Mouse (Mus musculus): Measurements from ENCODE around the gene Bbs12. TPM values are rescaled to one million over a fixed set of nuclear protein-coding genes. Genes with fewer than 3 reads are reported as not detected.

Gene Bbs12
- polyA plus RNA-seq, 1 experiment, result 1.3 TPM

DNA sequence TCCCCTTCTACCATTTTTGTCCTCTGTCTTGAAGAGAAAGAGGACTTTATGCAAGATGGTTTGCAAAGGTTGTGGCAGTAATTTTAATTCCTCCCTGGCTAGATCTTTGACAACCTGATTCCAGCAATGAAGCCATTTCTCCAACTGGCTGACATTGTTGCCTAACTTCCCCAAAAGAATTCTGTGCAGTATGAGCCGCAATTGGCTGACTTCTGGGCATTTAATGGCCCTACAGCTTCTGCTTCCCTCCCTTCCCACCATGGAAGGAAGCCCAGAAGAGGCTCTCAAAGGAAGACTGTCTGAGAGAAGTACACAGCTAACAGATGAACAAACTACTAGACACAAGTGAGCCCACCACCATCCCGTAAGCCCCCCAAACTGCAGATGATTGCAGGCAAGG is 23.1 kb upstream of the Bbs12 start:
- DNase-seq, result no peak
- no peaks in the 10 kb centered on the region for H3K4me1 ChIP-seq (ENCODE audit: control insufficient read depth, insufficient read depth, low read length)
- no peak for TF ChIP-seq POLR2A (IDR thresholded peaks at IDR 0.05; ENCODE audit: borderline replicate concordance, extremely low read depth, low read depth, low read length)
- no peak for TF ChIP-seq CTCF (IDR thresholded peaks at IDR 0.05; ENCODE audit: insufficient read depth, low read length)
- no peak overlapping the region for H3K4me3 ChIP-seq (replicated peaks; ENCODE audit: extremely low read depth, low read depth, low read length)
- WGBS, result 88% methylated on average over 2 of the region's 2 CpGs

DNA sequence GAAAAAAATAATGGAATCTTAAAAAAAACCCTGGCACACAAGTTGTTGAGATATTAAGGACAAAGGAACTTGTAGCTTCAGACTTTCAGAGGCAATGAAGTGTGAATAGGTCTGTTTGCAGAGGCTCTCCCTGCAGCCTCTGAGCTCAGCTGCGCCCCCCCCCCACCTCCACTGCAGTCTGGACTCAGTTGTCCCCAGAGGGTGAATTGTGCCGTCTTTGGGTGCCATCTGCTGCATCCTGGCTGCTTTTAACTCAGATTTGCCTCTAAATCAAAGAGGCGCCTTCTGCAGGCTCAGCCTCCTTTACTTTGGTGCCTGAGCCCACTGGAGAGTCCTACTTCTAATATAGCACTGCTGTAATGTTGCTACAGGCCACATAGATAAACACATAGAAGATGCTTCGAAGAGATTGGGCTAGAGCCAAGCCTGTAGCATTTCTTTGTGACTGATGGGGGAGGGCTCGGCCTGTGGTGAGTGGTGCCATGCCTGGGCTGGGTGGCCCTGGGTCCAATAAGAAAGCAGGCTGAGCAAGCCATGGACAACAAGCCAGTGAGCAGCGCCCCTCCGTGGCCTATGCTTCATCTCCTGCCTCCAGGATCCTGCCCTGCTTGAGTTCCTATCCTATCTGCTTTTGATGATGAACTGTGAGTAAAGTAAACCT is 21.3 kb upstream of the Bbs12 start:
- TF ChIP-seq POLR2A (IDR thresholded peaks at IDR 0.05; ENCODE audit: borderline replicate concordance, extremely low read depth, low read depth, low read length) (no peak), CTCF (IDR thresholded peaks at IDR 0.05; ENCODE audit: insufficient read depth, low read length) (no peak)
- Histone ChIP-seq H3K4me3 (replicated peaks; ENCODE audit: extremely low read depth, low read depth, low read length) (no peak overlapping the region), H3K4me1 (ENCODE audit: control insufficient read depth, insufficient read depth, low read length) (no peaks in the 10 kb centered on the region)
- 68% methylated on average over 7 of the region's 7 CpGs for WGBS
- DNase-seq, result no peak

DNA sequence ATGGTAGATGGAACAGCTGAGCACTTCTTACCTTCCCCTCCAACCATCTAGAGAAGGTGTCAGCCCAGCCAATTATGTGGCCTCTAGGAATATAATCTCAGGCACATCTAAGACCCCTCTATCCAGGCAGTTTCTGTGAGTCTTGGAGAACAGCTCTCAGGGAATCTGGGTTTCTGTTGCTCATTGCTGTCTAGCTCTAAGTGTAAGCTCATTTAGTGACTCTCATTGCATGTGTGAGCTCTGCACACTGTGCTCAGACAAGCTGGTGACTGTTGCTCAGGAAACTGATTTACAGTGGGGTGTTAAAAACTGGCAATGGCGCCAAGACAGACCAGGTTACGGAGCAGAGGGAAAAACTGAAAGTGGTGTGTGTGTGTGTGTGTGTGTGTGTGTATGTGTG is 20.4 kb upstream of the Bbs12 start:
- H3K4me3 ChIP-seq (replicated peaks; ENCODE audit: extremely low read depth, low read depth, low read length), result no peak overlapping the region
- TF ChIP-seq CTCF (IDR thresholded peaks at IDR 0.05; ENCODE audit: insufficient read depth, low read length), result no peak
- TF ChIP-seq POLR2A (IDR thresholded peaks at IDR 0.05; ENCODE audit: borderline replicate concordance, extremely low read depth, low read depth, low read length), result no peak
- 72% methylated on average over 2 of the region's 2 CpGs for WGBS
- no peaks in the 10 kb centered on the region for H3K4me1 ChIP-seq (ENCODE audit: control insufficient read depth, insufficient read depth, low read length)
- DNase-seq, result no peak

DNA sequence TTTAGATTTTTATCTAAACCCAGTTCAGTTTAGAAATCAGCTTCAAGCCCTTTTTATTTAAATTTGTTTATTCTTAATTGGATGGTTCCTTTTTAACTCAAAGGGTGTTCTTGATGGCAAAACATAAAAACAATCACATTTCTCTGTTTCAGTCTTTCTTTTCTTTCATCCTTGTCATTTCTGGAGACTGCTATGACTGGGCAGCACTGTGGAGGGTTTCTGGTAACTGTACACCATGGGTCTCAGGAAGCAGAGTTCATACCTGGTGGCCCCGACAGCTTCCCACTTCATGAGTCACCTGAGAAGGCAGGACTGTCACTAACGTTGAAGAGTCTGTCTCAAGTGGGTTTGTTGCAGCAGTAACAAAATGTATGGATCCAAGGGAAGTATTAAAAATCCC is 19.7 kb upstream of the Bbs12 start:
- 39% methylated on average over 2 of the region's 2 CpGs for WGBS

DNA sequence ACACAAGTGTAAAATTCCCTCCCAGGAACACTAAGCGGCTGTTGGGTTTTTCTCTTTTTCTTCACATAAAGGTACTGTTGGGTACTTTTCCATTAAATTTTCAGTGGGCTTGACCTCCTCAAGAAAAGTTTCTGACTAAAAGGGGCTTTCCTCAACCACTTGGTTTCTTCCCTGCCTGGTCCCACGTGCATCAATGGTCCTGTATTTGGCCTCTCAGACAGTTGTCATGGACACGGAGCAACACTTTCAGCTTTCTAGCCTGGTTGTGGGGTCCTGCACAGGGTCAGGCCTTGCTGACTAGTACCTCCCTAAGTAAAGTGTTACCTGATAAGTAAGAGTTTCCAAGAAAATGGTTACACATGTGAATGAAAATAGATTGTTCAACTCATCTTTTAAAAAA is 12.9 kb upstream of the Bbs12 start:
- WGBS, result 69% methylated on average over 3 of the region's 3 CpGs
- TF ChIP-seq CTCF (IDR thresholded peaks at IDR 0.05; ENCODE audit: insufficient read depth, low read length) (no peak), POLR2A (IDR thresholded peaks at IDR 0.05; ENCODE audit: borderline replicate concordance, extremely low read depth, low read depth, low read length) (no peak)

More for the DNA sequence above, 19.7 kb upstream of the Bbs12 start:
- TF ChIP-seq POLR2A (IDR thresholded peaks at IDR 0.05; ENCODE audit: borderline replicate concordance, extremely low read depth, low read depth, low read length) (no peak), CTCF (IDR thresholded peaks at IDR 0.05; ENCODE audit: insufficient read depth, low read length) (no peak)
- Histone ChIP-seq H3K4me3 (replicated peaks; ENCODE audit: extremely low read depth, low read depth, low read length) (no peak overlapping the region), H3K4me1 (ENCODE audit: control insufficient read depth, insufficient read depth, low read length) (no peaks in the 10 kb centered on the region)
- DNase-seq, result no peak

DNA sequence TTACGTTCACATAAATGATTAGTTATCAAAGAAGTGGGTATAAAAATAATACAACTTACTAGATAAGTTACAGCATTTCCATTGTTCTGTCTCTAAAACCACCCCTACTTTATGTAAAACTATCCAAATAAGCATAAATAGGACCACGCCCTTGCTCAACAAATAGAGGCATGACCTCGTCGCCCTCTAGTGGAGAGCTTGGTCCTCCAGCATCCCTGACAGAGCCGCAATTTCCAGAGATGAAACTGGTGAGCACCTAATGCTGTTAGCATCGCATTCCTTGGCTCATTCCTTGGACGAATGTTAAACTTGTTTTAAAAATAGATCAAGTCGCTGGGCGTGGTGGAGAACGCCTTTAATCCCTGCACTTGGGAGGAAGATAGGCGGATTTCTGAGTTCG is 9.7 kb upstream of the Bbs12 start:
- Histone ChIP-seq H3K4me3 (replicated peaks; ENCODE audit: extremely low read depth, low read depth, low read length) (no peak overlapping the region), H3K4me1 (ENCODE audit: control insufficient read depth, insufficient read depth, low read length) (no peaks in the 10 kb centered on the region; the same call in 1 of the 2 replicates)
- WGBS, result 36% methylated on average over 12 of the region's 12 CpGs
- DNase-seq, result no peak
- TF ChIP-seq POLR2A (IDR thresholded peaks at IDR 0.05; ENCODE audit: borderline replicate concordance, extremely low read depth, low read depth, low read length) (no peak), CTCF (IDR thresholded peaks at IDR 0.05; ENCODE audit: insufficient read depth, low read length) (peak; percentile 74)

More for the DNA sequence above, 12.9 kb upstream of the Bbs12 start:
- no peak overlapping the region for H3K4me3 ChIP-seq (replicated peaks; ENCODE audit: extremely low read depth, low read depth, low read length)
- H3K4me1 ChIP-seq (ENCODE audit: control insufficient read depth, insufficient read depth, low read length), result no peaks in the 10 kb centered on the region; the same call in 1 of the 2 replicates
- DNase-seq, result no peak

DNA sequence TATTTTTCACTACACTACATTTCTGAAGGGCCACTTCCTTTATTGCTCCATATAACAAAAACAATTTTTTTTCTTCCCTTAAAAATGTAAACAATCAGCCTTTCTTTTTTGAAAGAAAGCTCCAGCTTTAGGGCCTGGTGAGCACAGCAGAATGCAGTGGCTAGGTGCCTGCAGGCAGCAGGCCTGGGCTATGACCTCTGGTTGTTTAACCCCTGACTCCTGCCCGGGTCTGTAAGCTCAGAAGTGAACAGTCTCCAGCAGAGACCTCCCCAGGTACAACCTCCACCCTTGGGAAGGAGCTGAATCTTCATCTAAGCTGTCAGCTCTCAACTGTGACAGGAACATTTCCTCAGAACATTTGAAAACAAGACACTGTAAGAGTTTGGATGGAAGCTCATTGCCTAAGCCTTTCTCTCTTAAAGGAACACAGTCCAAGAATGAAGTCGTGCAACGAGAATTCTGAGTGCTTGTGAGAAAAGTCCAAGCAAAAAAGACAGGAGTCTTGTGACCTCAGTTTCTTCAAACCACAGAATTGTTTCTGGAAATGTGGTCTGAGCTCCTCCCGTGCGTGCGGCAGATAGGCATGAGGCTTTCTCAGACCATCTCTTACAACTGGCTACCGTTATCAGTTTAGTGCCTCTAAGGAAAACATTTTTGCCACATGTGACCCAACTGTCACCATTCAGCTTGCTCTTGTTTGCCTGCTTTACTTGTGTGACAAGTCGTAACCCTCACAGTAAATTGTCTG is 8.8 kb upstream of the Bbs12 start:
- 68% methylated on average over 8 of the region's 8 CpGs for WGBS
- Histone ChIP-seq H3K4me3 (replicated peaks; ENCODE audit: extremely low read depth, low read depth, low read length) (no peak overlapping the region), H3K4me1 (ENCODE audit: control insufficient read depth, insufficient read depth, low read length) (no peaks in the 10 kb centered on the region; the same call in 1 of the 2 replicates)
- no peak for DNase-seq
- no peak for TF ChIP-seq CTCF (IDR thresholded peaks at IDR 0.05; ENCODE audit: insufficient read depth, low read length)
- TF ChIP-seq POLR2A (IDR thresholded peaks at IDR 0.05; ENCODE audit: borderline replicate concordance, extremely low read depth, low read depth, low read length), result no peak

DNA sequence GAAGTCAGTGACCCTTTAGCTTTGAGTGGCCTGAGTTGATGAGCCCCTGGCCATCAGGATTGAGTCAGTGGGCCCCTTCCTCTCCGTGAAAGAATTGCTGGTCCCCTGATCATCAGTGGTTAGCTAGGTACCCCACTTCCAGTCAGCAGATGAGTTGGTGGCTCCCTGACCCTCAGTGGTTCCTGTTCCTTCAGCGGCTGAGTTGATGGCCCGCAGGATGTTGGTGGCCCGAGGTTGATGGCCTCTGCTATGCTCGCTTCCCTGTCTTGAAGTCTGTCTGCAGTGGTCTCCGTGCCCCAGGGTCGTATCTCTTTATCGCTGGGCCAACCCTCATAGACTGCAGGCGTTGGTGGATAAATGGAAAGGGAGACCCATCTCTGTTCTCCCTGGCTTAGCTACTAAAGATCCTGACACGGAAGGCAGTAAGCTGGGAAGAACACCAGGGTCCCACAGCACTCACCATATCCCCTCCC is 421 bp upstream of the Bbs12 start:
- peak overlapping the region; percentile 96 for H3K4me3 ChIP-seq (replicated peaks; ENCODE audit: extremely low read depth, low read depth, low read length)
- DNase-seq, result no peak
- TF ChIP-seq CTCF (IDR thresholded peaks at IDR 0.05; ENCODE audit: insufficient read depth, low read length), result no peak
- TF ChIP-seq POLR2A (IDR thresholded peaks at IDR 0.05; ENCODE audit: borderline replicate concordance, extremely low read depth, low read depth, low read length), result no peak
- peaks cover 6% of the 10 kb centered on the region; the same call in 1 of the 2 replicates for H3K4me1 ChIP-seq (ENCODE audit: control insufficient read depth, insufficient read depth, low read length)
- 7% methylated on average over 10 of the region's 10 CpGs for WGBS

DNA sequence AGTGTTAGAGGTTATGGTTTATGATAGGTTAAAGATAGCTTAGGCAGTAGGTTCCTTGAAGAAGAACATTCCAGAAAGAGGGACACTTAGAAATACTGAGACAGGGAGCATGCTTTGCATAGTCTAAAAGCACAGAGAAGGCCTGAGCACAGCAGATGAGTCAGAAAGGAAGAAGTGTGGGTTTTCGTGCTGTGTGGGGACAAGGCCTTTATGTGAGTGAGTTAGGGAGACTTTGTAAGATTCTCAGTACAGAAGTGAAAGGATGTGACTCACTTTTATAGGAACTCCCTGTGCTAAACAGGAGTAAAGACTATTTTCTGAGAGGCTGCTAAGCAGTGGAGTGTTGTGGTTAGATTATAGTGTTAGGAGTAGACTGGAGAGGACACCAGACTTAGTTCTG is 1.0 kb downstream of the Bbs12 start:
- no peak for DNase-seq

More for the DNA sequence above, 1.0 kb downstream of the Bbs12 start:
- peaks cover 6% of the 10 kb centered on the region; the same call in 1 of the 2 replicates for H3K4me1 ChIP-seq (ENCODE audit: control insufficient read depth, insufficient read depth, low read length)
- TF ChIP-seq POLR2A (IDR thresholded peaks at IDR 0.05; ENCODE audit: borderline replicate concordance, extremely low read depth, low read depth, low read length) (no peak), CTCF (IDR thresholded peaks at IDR 0.05; ENCODE audit: insufficient read depth, low read length) (no peak)
- H3K4me3 ChIP-seq (replicated peaks; ENCODE audit: extremely low read depth, low read depth, low read length), result no peak overlapping the region
- WGBS, result 24% methylated on average over 1 of the region's 1 CpGs
